Mouse (Mus musculus): ENCODE measurements around the gene Nop9.
A peak's percentile ranks its signal among the peaks of the same experiment; 100 is the strongest.

Nop9 gene

GRCm38 (mm10) chr14:55777806-55778205 lies 32.3 kb downstream of the Nop9 start:
- DNase-seq: no peak

GRCm38 (mm10) chr14:55778686-55779085 lies 33.2 kb downstream of the Nop9 start:
- no peak for DNase-seq

GRCm38 (mm10) chr14:55779656-55780055 lies 34.2 kb downstream of the Nop9 start:
- DNase-seq: no peak

GRCm38 (mm10) chr14:55780736-55781135 lies 35.2 kb downstream of the Nop9 start:
- no peak for DNase-seq

GRCm38 (mm10) chr14:55781310-55781709 lies 35.8 kb downstream of the Nop9 start:
- peak; percentile 25 to 39 for DNase-seq

GRCm38 (mm10) chr14:55782361-55782960 lies 37.0 kb downstream of the Nop9 start:
- no peak for DNase-seq

GRCm38 (mm10) chr14:55783171-55783957 lies 37.9 kb downstream of the Nop9 start:
- no peak for DNase-seq

- no peak for DNase-seq
These were observed 38.4 kb downstream of the Nop9 start, which contains the start of gene Adcy4 for GRCm38 (mm10) chr14:55783958-55784235. Gene Adcy4 (minus strand): TSS chr14:55784095.

GRCm38 (mm10) chr14:55785195-55785594 lies 39.7 kb downstream of the Nop9 start:
- peak in 1 of 2 experiments; percentile 28 for DNase-seq

- no peak for DNase-seq
These were observed 42.2 kb downstream of the Nop9 start for GRCm38 (mm10) chr14:55787731-55788130.

GRCm38 (mm10) chr14:55788256-55789050 lies 43.0 kb downstream of the Nop9 start, which contains the start of gene Ripk3:
Gene Ripk3 (minus strand): TSS chr14:55788865.
- peak; percentile 76 to 77 for DNase-seq

GRCm38 (mm10) chr14:55793461-55793860 lies 48.0 kb downstream of the Nop9 start:
- DNase-seq: no peak

- no peak for DNase-seq
These were observed 48.5 kb downstream of the Nop9 start for GRCm38 (mm10) chr14:55793946-55794345.

- DNase-seq: no peak
These were observed 50.1 kb downstream of the Nop9 start for GRCm38 (mm10) chr14:55795380-55796163.

Data from thymus, postnatal 36 days (tissue).